Mouse (Mus musculus) limb, embryonic 13.5 days (tissue): ENCODE data around the gene Apoo. TPM values are rescaled to one million over a fixed set of nuclear protein-coding genes. Genes with fewer than 3 reads are reported as not detected.
A peak's percentile ranks its signal among the peaks of the same experiment; 100 is the strongest.
"Not testable (repeated sequence)": the region's sequence is repeated elsewhere in the genome, so short reads cannot be mapped to it uniquely, and the experiment has no call there.

Experiments
- ATAC-seq: fragments of 200-750 bp; cut with Nextera tagmentation; 2 replicates; pipeline ENCODE4 v1.8.0; 2017; ENCODE audit warnings: low read depth, moderate number of reproducible peaks, moderate TSS enrichment; ENCODE audit not compliant: low FRiP score
- H3K27ac ChIP-seq: fragments of 300-500 bp; sonication (generic); 2 replicates; pipeline ENCODE4 v1.5.1; 2015; ENCODE audit warnings: inconsistent platforms, mild to moderate bottlenecking, moderate library complexity
- H3K27me3 ChIP-seq: fragments of 300-500 bp; sonication (generic); 2 replicates; pipeline ENCODE4 v1.6.1; 2015; ENCODE audit warnings: mild to moderate bottlenecking, inconsistent platforms
- H3K36me3 ChIP-seq: fragments of 300-500 bp; sonication (generic); 2 replicates; pipeline ENCODE4 v1.6.1; 2015; ENCODE audit warnings: inconsistent platforms, mild to moderate bottlenecking, moderate library complexity
- H3K4me1 ChIP-seq: fragments of 300-500 bp; sonication (generic); 2 replicates; pipeline ENCODE4 v1.6.1; 2015; ENCODE audit warnings: inconsistent platforms
- H3K4me2 ChIP-seq: fragments of 300-500 bp; sonication (generic); replicated peaks from 2 replicates; pipeline ENCODE4 v1.6.1; 2015; ENCODE audit warnings: inconsistent platforms, mild to moderate bottlenecking, moderate library complexity
- H3K4me3 ChIP-seq: fragments of 300-500 bp; sonication (generic); 2 replicates; pipeline ENCODE4 v1.5.1; 2015; ENCODE audit warnings: moderate library complexity, mild to moderate bottlenecking, inconsistent platforms
- H3K9ac ChIP-seq: fragments of 300-500 bp; sonication (generic); 2 replicates; pipeline ENCODE4 v1.6.1; 2015; ENCODE audit warnings: mild to moderate bottlenecking, inconsistent platforms
- H3K9me3 ChIP-seq: fragments of 300-500 bp; sonication (generic); 2 replicates; pipeline ENCODE4 v1.6.1; 2016; ENCODE audit warnings: inconsistent platforms
- WGBS: fragments of 180-500 bp; shearing (Covaris S2); methylation state at CpG from one replicate; pipeline ENCODE4 v1.1.7; 2015; 5-methylcytosine and 5-hydroxymethylcytosine counted together
- polyA plus RNA-seq: library from polyadenylated mRNA; unstranded; fragments of >200 nt; fragmentation: Nextera tagmentation; extraction: Ambion mirVana; gene quantifications from 2 replicates; pipeline ENCODE4 v1.2.1, GENCODE M21; 2015

Apoo gene
- 81.5 and 92.3 TPM in 2 replicates for polyA plus RNA-seq

DNA sequence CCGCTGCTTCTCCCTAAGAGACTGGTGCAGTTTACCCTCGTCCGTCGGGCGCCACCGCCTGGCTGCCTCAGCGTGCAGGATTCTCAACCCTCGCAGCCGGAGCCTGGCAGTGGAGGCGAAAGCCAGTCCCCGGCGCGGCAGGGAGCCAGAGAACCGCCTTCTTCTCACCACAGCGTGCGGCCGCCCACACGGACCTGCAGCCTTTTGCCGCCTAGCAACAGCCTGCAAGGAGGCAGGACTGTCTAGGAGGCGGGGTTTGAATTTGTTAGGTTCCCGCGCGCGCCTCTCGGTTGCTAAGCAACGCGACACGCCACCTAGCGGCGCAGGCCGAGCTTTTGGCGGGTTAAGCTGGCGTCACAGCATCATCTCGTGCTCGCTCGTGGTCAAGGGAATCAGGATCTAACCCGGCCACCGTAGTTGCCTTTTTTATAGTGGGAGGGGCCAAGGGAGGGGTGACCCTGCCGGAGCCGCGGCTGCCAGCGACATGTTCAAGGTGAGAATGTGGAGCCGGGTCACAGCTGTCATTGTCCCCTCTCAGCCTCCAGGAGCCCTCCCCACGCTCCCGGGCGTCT is at the start of gene Apoo, which contains the start of gene Fam90a1b:
TSS of gene Apoo (plus strand) at position 448 of the 572 bp plus-strand sequence.
TSS of gene Fam90a1b (minus strand) at position 108 of the 572 bp plus-strand sequence.
- H3K36me3 ChIP-seq, result no peaks in the 10 kb centered on the region
- no peaks in the 10 kb centered on the region for H3K4me1 ChIP-seq
- WGBS, result 15% methylated on average over 46 of the region's 46 CpGs
- peak within 1 kb of the TSS; percentile 28; the same call in 1 of the 2 replicates for H3K27ac ChIP-seq
- H3K4me2 ChIP-seq, result peak within 1 kb of the TSS; percentile 55
- H3K4me3 ChIP-seq, result peak within 1 kb of the TSS; percentile 57
- H3K9ac ChIP-seq, result peak within 1 kb of the TSS; percentile 66
- ATAC-seq, result peak; percentile 99
- peaks cover 70% of the 10 kb centered on the region for H3K27me3 ChIP-seq
- H3K9me3 ChIP-seq, result no peaks in the 10 kb centered on the region

DNA sequence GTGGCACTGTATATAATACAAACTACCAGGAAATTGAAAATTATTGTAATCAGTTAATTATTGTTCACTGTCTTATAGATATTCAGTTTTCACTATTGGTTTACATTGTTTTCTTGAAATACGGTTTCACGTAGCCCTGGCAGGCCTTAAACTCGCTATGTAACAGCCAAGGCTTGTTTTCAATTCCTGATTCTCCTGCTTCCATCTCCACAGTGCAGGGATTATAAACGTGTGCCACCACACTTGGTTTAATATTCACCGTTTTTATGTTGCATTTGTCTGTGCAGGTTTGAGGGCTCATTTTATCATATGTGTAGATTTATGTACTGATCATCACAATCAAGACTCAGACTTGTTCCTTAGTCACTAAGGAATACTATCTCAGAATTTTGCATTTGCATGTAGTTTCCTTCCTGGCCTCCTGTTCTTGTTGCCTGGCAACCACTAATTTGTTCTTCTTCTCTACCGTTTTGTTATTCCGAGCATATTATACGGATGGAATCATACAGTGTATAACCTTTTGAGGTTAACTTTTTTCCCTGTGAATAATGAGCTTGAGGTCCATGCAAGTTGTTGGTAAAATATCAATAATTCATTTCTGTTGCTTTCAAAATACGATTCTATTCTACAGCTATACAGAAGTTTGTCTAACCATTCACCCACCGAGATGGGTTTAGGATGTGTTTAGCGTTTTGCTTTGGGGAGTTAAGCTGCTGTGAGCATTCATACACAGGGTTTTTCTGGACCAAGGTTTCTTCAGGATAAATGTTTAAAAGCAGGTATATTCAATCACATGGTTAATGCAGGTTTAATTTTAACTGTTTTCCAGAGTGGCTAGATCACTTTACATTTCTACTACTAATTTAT is 45.6 kb upstream of the Apoo start:
- no peak for ATAC-seq
- Histone ChIP-seq H3K27me3 (peaks cover 42% of the 10 kb centered on the region), H3K9ac (no peak overlapping the region), H3K27ac (no peak overlapping the region), H3K4me1 (no peaks in the 10 kb centered on the region), H3K9me3 (no peaks in the 10 kb centered on the region), H3K36me3 (no peaks in the 10 kb centered on the region), H3K4me3 (no peak overlapping the region), H3K4me2 (no peak overlapping the region)
- 87% methylated on average over 11 of the region's 11 CpGs for WGBS

- not testable (repeated sequence) for H3K4me2 ChIP-seq, H3K36me3 ChIP-seq, ATAC-seq, H3K4me1 ChIP-seq, H3K9me3 ChIP-seq, H3K27ac ChIP-seq, H3K4me3 ChIP-seq, H3K9ac ChIP-seq
- 87% methylated on average over 4 of the region's 4 CpGs for WGBS
- peaks cover 47% of the 10 kb centered on the region for H3K27me3 ChIP-seq
Observed at GRCm38 (mm10) chrX:94343638-94344037, 23.3 kb upstream of the Apoo start.

DNA sequence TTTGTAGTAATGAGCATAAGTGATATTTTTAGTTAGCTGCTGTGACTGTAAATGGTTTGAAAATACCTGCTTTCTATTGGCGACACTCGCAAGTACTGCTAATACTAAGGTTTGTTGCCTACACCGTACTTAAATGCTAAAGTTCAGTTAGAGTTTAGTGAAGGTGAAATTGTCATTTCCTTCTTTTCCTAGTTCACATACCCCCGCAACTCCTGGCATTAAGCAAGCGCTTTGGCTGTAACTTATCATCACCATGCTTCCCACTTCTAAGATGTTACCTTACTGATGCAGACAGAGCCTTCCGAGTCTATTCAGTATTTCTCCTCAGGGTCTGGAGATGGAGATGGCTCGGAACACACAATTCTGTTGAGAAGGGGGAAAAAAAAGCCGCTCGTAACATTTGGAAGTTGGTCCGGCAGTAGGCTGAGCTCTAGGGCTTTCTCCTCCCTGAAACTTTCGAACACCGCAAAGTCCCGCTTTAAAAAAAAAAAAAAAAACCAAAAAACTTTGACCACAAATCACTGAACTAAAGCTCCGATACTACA is 1.5 kb upstream of the Apoo start:
- no peak for ATAC-seq
- H3K36me3 ChIP-seq, result no peaks in the 10 kb centered on the region
- 20% methylated on average over 14 of the region's 14 CpGs for WGBS

DNA sequence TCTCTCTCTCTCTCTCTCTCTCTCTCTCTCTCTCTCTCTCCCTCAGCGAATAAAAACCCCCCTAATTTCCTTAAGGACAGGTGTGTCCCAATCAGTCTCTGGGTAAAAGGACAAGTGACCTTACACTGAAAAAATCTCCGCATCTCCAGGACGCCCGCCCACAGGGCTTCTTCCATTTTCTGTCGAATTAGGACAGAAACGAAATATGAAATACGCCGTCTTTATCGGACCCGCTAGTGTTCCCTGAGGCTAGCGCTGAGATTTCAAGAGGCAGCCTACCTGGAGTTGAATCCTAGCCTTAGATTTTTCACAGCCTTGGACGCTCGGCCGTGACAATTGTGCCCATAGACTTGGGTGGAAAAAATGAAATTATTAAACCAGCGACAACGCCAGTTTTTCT is 888 bp upstream of the Apoo start:
- Histone ChIP-seq H3K36me3 (no peaks in the 10 kb centered on the region), H3K4me3 (peak overlapping the region; percentile 57), H3K27me3 (peaks cover 67% of the 10 kb centered on the region), H3K4me2 (peak overlapping the region; percentile 55), H3K27ac (no peak overlapping the region), H3K9me3 (no peaks in the 10 kb centered on the region), H3K4me1 (no peaks in the 10 kb centered on the region), H3K9ac (no peak overlapping the region)
- WGBS, result 18% methylated on average over 16 of the region's 16 CpGs
- no peak for ATAC-seq

More for the DNA sequence above, 1.5 kb upstream of the Apoo start:
- H3K9me3 ChIP-seq, result no peaks in the 10 kb centered on the region
- peak overlapping the region; percentile 57 for H3K4me3 ChIP-seq
- H3K27ac ChIP-seq, result no peak overlapping the region
- no peaks in the 10 kb centered on the region for H3K4me1 ChIP-seq
- peaks cover 70% of the 10 kb centered on the region for H3K27me3 ChIP-seq
- H3K9ac ChIP-seq, result no peak overlapping the region
- H3K4me2 ChIP-seq, result peak overlapping the region; percentile 55

GRCm38 (mm10) chrX:94367248-94367647 is 331 bp downstream of the Apoo start:
- H3K27ac ChIP-seq, result peak overlapping the region; percentile 28; the same call in 1 of the 2 replicates
- no peak for ATAC-seq
- no peaks in the 10 kb centered on the region for H3K9me3 ChIP-seq
- no peaks in the 10 kb centered on the region for H3K4me1 ChIP-seq
- no peaks in the 10 kb centered on the region for H3K36me3 ChIP-seq
- peak overlapping the region; percentile 66 for H3K9ac ChIP-seq
- WGBS, result 27% methylated on average over 17 of the region's 17 CpGs
- H3K4me2 ChIP-seq, result peak overlapping the region; percentile 52
- H3K27me3 ChIP-seq, result peaks cover 67% of the 10 kb centered on the region
- H3K4me3 ChIP-seq, result peak overlapping the region; percentile 57

GRCm38 (mm10) chrX:94378734-94379133 is 11.8 kb downstream of the Apoo start:
- no peaks in the 10 kb centered on the region; the same call in 1 of the 2 replicates for H3K36me3 ChIP-seq
- H3K4me2 ChIP-seq, result no peak overlapping the region
- no peak for ATAC-seq
- H3K9me3 ChIP-seq, result no peaks in the 10 kb centered on the region
- 76% methylated on average over 5 of the region's 5 CpGs for WGBS
- no peaks in the 10 kb centered on the region for H3K4me1 ChIP-seq
- H3K9ac ChIP-seq, result no peak overlapping the region
- no peak overlapping the region for H3K4me3 ChIP-seq
- peaks cover 38% of the 10 kb centered on the region for H3K27me3 ChIP-seq
- no peak overlapping the region for H3K27ac ChIP-seq

- Histone ChIP-seq H3K27ac (no peak overlapping the region), H3K9ac (no peak overlapping the region), H3K4me1 (no peaks in the 10 kb centered on the region), H3K27me3 (peaks cover 3% of the 10 kb centered on the region; the same call in 1 of the 2 replicates), H3K4me3 (no peak overlapping the region), H3K36me3 (no peaks in the 10 kb centered on the region), H3K4me2 (no peak overlapping the region), H3K9me3 (no peaks in the 10 kb centered on the region)
- WGBS, result 43% methylated on average over 3 of the region's 3 CpGs
- no peak for ATAC-seq
Observed at GRCm38 (mm10) chrX:94408975-94409374, 42.1 kb downstream of the Apoo start.

GRCm38 (mm10) chrX:94420210-94420609 is 53.3 kb downstream of the Apoo start:
- no peak overlapping the region for H3K4me2 ChIP-seq
- no peak for ATAC-seq
- H3K4me1 ChIP-seq, result no peaks in the 10 kb centered on the region
- no peak overlapping the region for H3K27ac ChIP-seq
- H3K27me3 ChIP-seq, result peaks cover 22% of the 10 kb centered on the region; the same call in 1 of the 2 replicates
- 95% methylated on average over 2 of the region's 2 CpGs for WGBS
- no peak overlapping the region for H3K4me3 ChIP-seq
- H3K9me3 ChIP-seq, result no peaks in the 10 kb centered on the region
- H3K36me3 ChIP-seq, result peaks cover 20% of the 10 kb centered on the region
- no peak overlapping the region for H3K9ac ChIP-seq

- H3K9ac ChIP-seq, result no peak overlapping the region
- no peaks in the 10 kb centered on the region for H3K9me3 ChIP-seq
- no peaks in the 10 kb centered on the region for H3K36me3 ChIP-seq
- ATAC-seq, result no peak
- 33% methylated on average over 9 of the region's 9 CpGs for WGBS
- H3K4me3 ChIP-seq, result no peak overlapping the region
- H3K27ac ChIP-seq, result no peak overlapping the region
- H3K4me2 ChIP-seq, result no peak overlapping the region
- no peaks in the 10 kb centered on the region for H3K4me1 ChIP-seq
- H3K27me3 ChIP-seq, result peaks cover 18% of the 10 kb centered on the region; the same call in 1 of the 2 replicates
Observed at GRCm38 (mm10) chrX:94431548-94432375, 64.8 kb downstream of the Apoo start.

DNA sequence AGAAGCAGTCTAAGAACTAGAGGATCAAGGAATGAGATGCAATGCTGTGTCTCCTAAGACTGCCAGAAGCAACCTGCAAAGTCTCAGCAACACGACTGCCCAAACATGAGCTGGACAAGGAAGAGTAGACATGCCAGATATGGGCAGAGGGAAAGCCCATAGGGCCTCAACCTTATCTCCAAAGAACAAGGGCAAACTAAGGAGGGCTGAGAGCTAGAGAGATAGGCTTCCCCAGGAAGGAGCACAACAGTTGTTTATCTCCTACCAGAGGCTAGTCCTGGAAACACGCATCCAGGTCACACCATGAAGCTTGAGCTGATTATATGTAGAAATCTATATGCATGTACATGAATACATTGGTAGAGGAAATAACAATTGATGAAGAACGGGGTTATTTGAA is 78.5 kb downstream of the Apoo start:
- not testable (repeated sequence) for H3K4me2 ChIP-seq, H3K36me3 ChIP-seq, H3K9ac ChIP-seq, H3K27ac ChIP-seq, H3K9me3 ChIP-seq, H3K4me3 ChIP-seq, H3K4me1 ChIP-seq, ATAC-seq
- WGBS, result no CpG with 5 or more reads among the region's 3 CpGs
- H3K27me3 ChIP-seq, result peaks cover 16% of the 10 kb centered on the region
